ENCODE assay signal across 9 mouse cellular contexts in genomic region chr11:117130888-117131287, GRCm38 (mm10). TPM values are rescaled to one million over a fixed set of nuclear protein-coding genes. Genes with fewer than 3 reads are reported as not detected.
DNase-seq lines count a peak whose midpoint lies in the region; ATAC-seq and TF ChIP-seq lines count a peak whose summit lies in the region.
"Had no signal": no experiment of that assay in that cellular context is flagged by ENCODE, and none has a peak within 500 bp of the region (broad histone marks: within the 10 kb centered on the region; RNA-seq: fewer than 3 reads in every experiment).

No protein-coding gene starts in this region.

- TF ChIP-seq CTCF in heart, adult 2 months (IDR thresholded peaks at IDR 0.05) = no peak
- no peak for TF ChIP-seq CTCF in lung, adult 2 months (IDR thresholded peaks at IDR 0.05; ENCODE audit: insufficient read depth, low read length)
- TF ChIP-seq CTCF in olfactory bulb, adult 2 months (IDR thresholded peaks at IDR 0.05; ENCODE audit: insufficient read depth, low read depth, low read length) = no peak

- H3K4me3 ChIP-seq in heart, adult 2 months = no peak overlapping the region
- H3K4me3 ChIP-seq in lung, embryonic 16.5 days (ENCODE audit: low read length) = no peak overlapping the region
- no peak overlapping the region for H3K4me3 ChIP-seq in lung, adult 2 months (replicated peaks; ENCODE audit: extremely low read depth, low read depth, low read length)
- no peak overlapping the region for H3K4me3 ChIP-seq in olfactory bulb, adult 2 months (ENCODE audit: insufficient read depth, low read depth, low read length)

- peaks cover 52% of the 10 kb centered on the region for H3K4me1 ChIP-seq in heart, adult 2 months (ENCODE audit: control insufficient read depth, insufficient read depth, low read length)
- H3K4me1 ChIP-seq in lung, embryonic 16.5 days (replicated peaks; ENCODE audit: control insufficient read depth, insufficient read depth, low read length) = peaks cover 56% of the 10 kb centered on the region
- peaks cover 41% of the 10 kb centered on the region for H3K4me1 ChIP-seq in lung, adult 2 months (ENCODE audit: control insufficient read depth, insufficient read depth, low read length)
- H3K4me1 ChIP-seq in olfactory bulb, adult 2 months (ENCODE audit: control insufficient read depth, insufficient read depth, low read length) = peaks cover 70% of the 10 kb centered on the region

- no peaks in the 10 kb centered on the region for H3K27me3 ChIP-seq in heart, adult 2 months (ENCODE audit: control insufficient read depth, insufficient read depth, low read length)
- no peaks in the 10 kb centered on the region for H3K27me3 ChIP-seq in lung, embryonic 16.5 days (ENCODE audit: control insufficient read depth, insufficient read depth, low read depth, low read length)

- ATAC-seq in lung, embryonic 16.5 days (ENCODE audit: low read depth) = peak; percentile 21; the same call in 1 of the 2 replicates

- intact Hi-C loops in heart, adult 2 months (cut with DNase I) = no loop called here

- H3K4me2 ChIP-seq in lung, embryonic 16.5 days (ENCODE audit: low read depth, low read length) = no peak overlapping the region

- TF ChIP-seq EP300 in heart, adult 2 months (IDR thresholded peaks at IDR 0.05; ENCODE audit: insufficient read depth, low read depth, low read length) = no peak

- peak; percentile 64 to 66 for DNase-seq in heart, adult 2 months
- no peak for DNase-seq in heart, adult 9 months (ENCODE audit: low spot score in 2 of 2)
- DNase-seq in lung, adult 2 months = no peak
- DNase-seq in gastrocnemius, postnatal 10 days = peak; percentile 71
- DNase-seq in frontal cortex, postnatal 14 days (ENCODE audit: low spot score in 2 of 2) = no peak
- no peak for DNase-seq in thymus, postnatal 36 days
- DNase-seq: cerebellum, postnatal 36 days had no signal

- H3K9me3 ChIP-seq in lung, embryonic 16.5 days (ENCODE audit: control insufficient read depth, low read length) = no peaks in the 10 kb centered on the region

- peak overlapping the region; percentile 5; the same call in 1 of the 2 replicates for H3K9ac ChIP-seq in heart, adult 2 months (ENCODE audit: low read depth, low read length)
- H3K9ac ChIP-seq in lung, embryonic 16.5 days (ENCODE audit: low read length) = no peak overlapping the region; the same call in 1 of the 2 replicates

- 30% methylated on average over 5 of the region's 5 CpGs for WGBS in heart, adult 2 months
- 32% methylated on average over 5 of the region's 5 CpGs for WGBS in lung, embryonic 16.5 days
- 23% methylated on average over 5 of the region's 5 CpGs for WGBS in lung, adult 2 months
- WGBS in olfactory bulb, adult 2 months = 20% methylated on average over 5 of the region's 5 CpGs

- no peak for TF ChIP-seq POLR2A in heart, adult 2 months (IDR thresholded peaks at IDR 0.05; ENCODE audit: insufficient read depth, low read depth, low read length)
- TF ChIP-seq POLR2A in lung, adult 2 months (IDR thresholded peaks at IDR 0.05; ENCODE audit: borderline replicate concordance, extremely low read depth, low read depth, low read length) = no peak
- no peak for TF ChIP-seq POLR2A in olfactory bulb, adult 2 months (IDR thresholded peaks at IDR 0.05; ENCODE audit: insufficient read depth, low read depth, low read length)

- H3K36me3 ChIP-seq in heart, adult 2 months (ENCODE audit: control insufficient read depth, insufficient read depth, low read length) = peaks cover 13% of the 10 kb centered on the region
- H3K36me3 ChIP-seq in lung, embryonic 16.5 days (ENCODE audit: control insufficient read depth, insufficient read depth, low read length) = 0 out of 2 replicates have a peak, but pooled peaks cover 2% of the 10 kb centered on the region

- peak overlapping the region; percentile 83 for H3K27ac ChIP-seq in heart, adult 2 months
- peak overlapping the region; percentile 36 for H3K27ac ChIP-seq in lung, embryonic 16.5 days (ENCODE audit: low read length)
- peak overlapping the region; percentile 59; the same call in 1 of the 2 replicates for H3K27ac ChIP-seq in olfactory bulb, adult 2 months (ENCODE audit: insufficient read depth, low read depth, low read length)

- H3K79me2 ChIP-seq in heart, adult 2 months (replicated peaks; ENCODE audit: control insufficient read depth, insufficient read depth, low read length) = peaks cover 4% of the 10 kb centered on the region

RNA-seq across cellular contexts. Expression of gene Sec14l1, which starts 15.9 kb away (rescaled TPM):
- total RNA-seq in heart, adult 2 months (2021) = 10 to 100 TPM; 65.4 to 89.5 TPM
- 71.5 and 83.9 TPM in 2 replicates for polyA plus RNA-seq in heart, adult 2 months (2012; rRNA removed)
- 74.5 and 76.5 TPM in 2 replicates for polyA plus RNA-seq in lung, embryonic 16.5 days (2015; fragmentation: Nextera tagmentation; extraction: Ambion mirVana)
- 123 and 133 TPM in 2 replicates for polyA plus RNA-seq in lung, adult 2 months (2012; rRNA removed)
- total RNA-seq in gastrocnemius, postnatal 10 days (2021) = 10 to 100 TPM; 91.6 to 93.4 TPM
- polyA plus RNA-seq in olfactory bulb, adult 2 months (2012; ENCODE audit: insufficient read depth, insufficient read length, low replicate concordance, missing spikeins) = not detected in 2 replicates

Comparison
In these comparisons a context has a peak if more than half of its experiments do, and no peak if none do; other contexts are left out.
1. DNase-seq: peak in heart, adult 2 months (2 of 2) and gastrocnemius, postnatal 10 days (single experiment); none in heart, adult 9 months (0 of 2), lung, adult 2 months (single experiment), frontal cortex, postnatal 14 days (0 of 2) and thymus, postnatal 36 days (0 of 2).
2. Peak in every context shown above with its lines, with median percentiles within 50 percentile points of each other: H3K27ac ChIP-seq.